ENCODE assay signal across 8 mouse cellular contexts in genomic region chr3:101108848-101109247, GRCm38 (mm10). TPM values are rescaled to one million over a fixed set of nuclear protein-coding genes. Genes with fewer than 3 reads are reported as not detected.
DNase-seq lines count a peak whose midpoint lies in the region; ATAC-seq and TF ChIP-seq lines count a peak whose summit lies in the region.

No protein-coding gene starts in this region.

- no peak for ATAC-seq in forebrain, embryonic 13.5 days
- ATAC-seq in limb, embryonic 14.5 days (ENCODE audit: low FRiP score, low read depth), result no peak
- ATAC-seq in stomach, embryonic 16.5 days (ENCODE audit: insufficient read depth, low FRiP score), result no peak
- no peak for ATAC-seq in cerebellum, adult (ENCODE audit: insufficient number of reproducible peaks, low FRiP score, low TSS enrichment)

- H3K36me3 ChIP-seq in forebrain, embryonic 13.5 days (ENCODE audit: poor library complexity, severe bottlenecking), result no peaks in the 10 kb centered on the region
- H3K36me3 ChIP-seq in limb, embryonic 14.5 days (ENCODE audit: control insufficient read depth, insufficient read depth, low read length), result no peaks in the 10 kb centered on the region
- no peaks in the 10 kb centered on the region for H3K36me3 ChIP-seq in stomach, embryonic 16.5 days (ENCODE audit: control insufficient read depth, insufficient read depth, low read length)

- H3K27me3 ChIP-seq in forebrain, embryonic 13.5 days, result no peaks in the 10 kb centered on the region
- no peaks in the 10 kb centered on the region for H3K27me3 ChIP-seq in limb, embryonic 14.5 days (ENCODE audit: control insufficient read depth, insufficient read depth, low read length)
- no peaks in the 10 kb centered on the region for H3K27me3 ChIP-seq in stomach, embryonic 16.5 days (ENCODE audit: control insufficient read depth, insufficient read depth, low read length)

- peak overlapping the region; percentile 59 for H3K4me3 ChIP-seq in lung, adult 2 months (replicated peaks; ENCODE audit: extremely low read depth, low read depth, low read length)
- H3K4me3 ChIP-seq in forebrain, embryonic 13.5 days, result peak overlapping the region; percentile 85
- H3K4me3 ChIP-seq in limb, embryonic 14.5 days (replicated peaks; ENCODE audit: low read length), result peak overlapping the region; percentile 69
- peak overlapping the region; percentile 78 for H3K4me3 ChIP-seq in stomach, embryonic 16.5 days (replicated peaks; ENCODE audit: low read length)

- peak overlapping the region; percentile 96 for H3K4me2 ChIP-seq in forebrain, embryonic 13.5 days
- H3K4me2 ChIP-seq in limb, embryonic 14.5 days (replicated peaks; ENCODE audit: low read depth, low read length, severe bottlenecking), result peak overlapping the region; percentile 79
- peak overlapping the region; percentile 84 for H3K4me2 ChIP-seq in stomach, embryonic 16.5 days (ENCODE audit: low read depth, low read length)

- peaks cover 17% of the 10 kb centered on the region for H3K4me1 ChIP-seq in lung, adult 2 months (ENCODE audit: control insufficient read depth, insufficient read depth, low read length)
- H3K4me1 ChIP-seq in forebrain, embryonic 13.5 days, result peaks cover 82% of the 10 kb centered on the region
- H3K4me1 ChIP-seq in limb, embryonic 14.5 days (ENCODE audit: control insufficient read depth, insufficient read depth, low read length), result peaks cover 16% of the 10 kb centered on the region
- H3K4me1 ChIP-seq in stomach, embryonic 16.5 days (ENCODE audit: control insufficient read depth, insufficient read depth, low read length), result peaks cover 44% of the 10 kb centered on the region

- peak overlapping the region; percentile 86; the same call in 1 of the 2 replicates for H3K27ac ChIP-seq in forebrain, embryonic 13.5 days
- no peak overlapping the region; the same call in 1 of the 2 replicates for H3K27ac ChIP-seq in limb, embryonic 14.5 days (replicated peaks; ENCODE audit: low read depth, low read length)
- H3K27ac ChIP-seq in stomach, embryonic 16.5 days (ENCODE audit: low read length), result peak overlapping the region; percentile 95; the same call in 1 of the 2 replicates

- H3K9me3 ChIP-seq in forebrain, embryonic 13.5 days (replicated peaks), result no peaks in the 10 kb centered on the region
- no peaks in the 10 kb centered on the region for H3K9me3 ChIP-seq in limb, embryonic 14.5 days (ENCODE audit: control insufficient read depth, low read length)
- H3K9me3 ChIP-seq in stomach, embryonic 16.5 days (replicated peaks; ENCODE audit: control insufficient read depth, low read length), result no peaks in the 10 kb centered on the region

- WGBS in lung, adult 2 months, result 33% methylated on average over 5 of the region's 5 CpGs
- 15% methylated on average over 5 of the region's 5 CpGs for WGBS in forebrain, embryonic 13.5 days
- 15% methylated on average over 5 of the region's 5 CpGs for WGBS in limb, embryonic 14.5 days
- WGBS in stomach, embryonic 16.5 days, result 25% methylated on average over 5 of the region's 5 CpGs

- no peak for TF ChIP-seq CTCF in lung, adult 2 months (IDR thresholded peaks at IDR 0.05; ENCODE audit: insufficient read depth, low read length)

- H3K9ac ChIP-seq in forebrain, embryonic 13.5 days, result peak overlapping the region; percentile 96
- H3K9ac ChIP-seq in limb, embryonic 14.5 days (ENCODE audit: low read depth, low read length, severe bottlenecking), result peak overlapping the region; percentile 87; the same call in 1 of the 2 replicates
- H3K9ac ChIP-seq in stomach, embryonic 16.5 days (ENCODE audit: low read length), result peak overlapping the region; percentile 87

- TF ChIP-seq POLR2A in lung, adult 2 months (IDR thresholded peaks at IDR 0.05; ENCODE audit: borderline replicate concordance, extremely low read depth, low read depth, low read length), result no peak
- no peak for TF ChIP-seq POLR2A in limb, embryonic 14.5 days (IDR thresholded peaks at IDR 0.05; ENCODE audit: borderline replicate concordance, extremely low read depth, insufficient read depth, insufficient read length)

- DNase-seq in lung, adult 2 months, result no peak
- DNase-seq in lung, postnatal 10 days, result no peak
- DNase-seq in limb, embryonic 14.5 days (ENCODE audit: low spot score), result no peak
- DNase-seq in frontal cortex, postnatal 14 days (ENCODE audit: low spot score in 2 of 2), result no peak
- no peak for DNase-seq in urinary bladder, postnatal 4 days (ENCODE audit: low spot score in 2 of 2)

RNA-seq across cellular contexts. Expression of gene Ptgfrn, which starts 1.2 kb away (rescaled TPM):
- 63.0 and 81.5 TPM in 2 replicates for polyA plus RNA-seq in lung, adult 2 months (2012; rRNA removed)
- polyA plus RNA-seq in forebrain, embryonic 13.5 days (2015; fragmentation: Nextera tagmentation; extraction: Ambion mirVana), result 4.0 and 4.5 TPM in 2 replicates
- polyA plus RNA-seq in limb, embryonic 14.5 days (2012; rRNA removed), result 44.5 and 46.1 TPM in 2 replicates
- 10.7 and 11.5 TPM in 2 replicates for polyA plus RNA-seq in limb, embryonic 14.5 days (2014; fragmentation: Nextera tagmentation; extraction: Ambion mirVana)
- polyA plus RNA-seq in stomach, embryonic 16.5 days (2015; fragmentation: Nextera tagmentation; extraction: Ambion mirVana), result 4.6 and 4.9 TPM in 2 replicates
